Mouse (Mus musculus): ENCODE results near the gene Nckap1l.

GRCm38 (mm10) chr15:103479080-103479606 is 25.5 kb downstream of the Nckap1l start:
- TF ChIP-seq GABPA (IDR thresholded peaks at IDR 0.05; ENCODE audit: low read depth, low read length): no peak
- TF ChIP-seq ZMIZ1 (IDR thresholded peaks at IDR 0.05; ENCODE audit: low read depth, low read length): no peak
- no peak for TF ChIP-seq ZNF384 (IDR thresholded peaks at IDR 0.05; ENCODE audit: low read depth, low read length)
- TF ChIP-seq USF2 (IDR thresholded peaks at IDR 0.05; ENCODE audit: borderline replicate concordance in 1 of 2, insufficient read depth in 1 of 2, low read depth in 1 of 2, low read length in 2 of 2): no peak
- no peak for TF ChIP-seq POLR2A (IDR thresholded peaks at IDR 0.05; ENCODE audit: control insufficient read depth in 1 of 2, insufficient read depth in 1 of 2, low read depth in 1 of 2, low read length in 2 of 2, poor library complexity in 1 of 2)
- TF ChIP-seq TCF12 (IDR thresholded peaks at IDR 0.05; ENCODE audit: low read depth, low read length): no peak
- TF ChIP-seq SIN3A (IDR thresholded peaks at IDR 0.05; ENCODE audit: low read length): no peak
- TF ChIP-seq CTCF (IDR thresholded peaks at IDR 0.05 in 2 of 3, conservative IDR thresholded peaks at IDR 0.05 in 1 of 3; ENCODE audit: control insufficient read depth in 1 of 3, insufficient read depth in 1 of 3, low read depth in 2 of 3, low read length in 3 of 3, poor library complexity in 1 of 3, severe bottlenecking in 1 of 3): no peak
- TF ChIP-seq EP300 (IDR thresholded peaks at IDR 0.05; ENCODE audit: low read depth in 1 of 2, low read length in 2 of 2): no peak
- no peak for TF ChIP-seq ZKSCAN1 (IDR thresholded peaks at IDR 0.05; ENCODE audit: low read depth, low read length)
- no peak for TF ChIP-seq MAZ (IDR thresholded peaks at IDR 0.05; ENCODE audit: low read depth, low read length)

Data from MEL (cell line).